In genomic region chr4:36821914-36822313, GRCm38 (mm10) we compare ENCODE assay signal across 19 mouse cellular contexts.
DNase-seq lines count a peak whose midpoint lies in the region; ATAC-seq lines count a peak whose summit lies in the region.
"Had no signal": no experiment of that assay in that cellular context is flagged by ENCODE, and none has a peak within 500 bp of the region (broad histone marks: within the 10 kb centered on the region; RNA-seq: fewer than 3 reads in every experiment).

No protein-coding gene starts in this region.

- peak; percentile 95 for ATAC-seq in frontal cortex, adult (ENCODE audit: low TSS enrichment)
- ATAC-seq: CD4-positive, CD25-positive, alpha-beta regulatory T cell, adult 4 months; forebrain, embryonic 16.5 days had no signal

- DNase-seq in frontal cortex, postnatal 25 days (ENCODE audit: low spot score in 2 of 2), result no peak
- DNase-seq in layer of hippocampus, adult 9-11 months, result peak; percentile 32
- DNase-seq in layer of hippocampus, postnatal 25 days (ENCODE audit: extremely low spot score in 1 of 2, low spot score in 1 of 2), result no peak
- peak; percentile 30 for DNase-seq in right cerebral cortex, adult 18-20 months
- no peak for DNase-seq in right cerebral cortex, postnatal 10 days (ENCODE audit: low spot score in 2 of 2)
- peak; percentile 55 for DNase-seq in telencephalon, adult 2 months (ENCODE audit: low read depth, low spot score)
- DNase-seq: adrenal gland, adult 8-10 months; adrenal gland, postnatal 36 days; B cell, adult 2 months; cerebellum, adult 11 months; cerebellum, adult 8-10 months; cerebellum, postnatal 14 days; gastrocnemius, postnatal 10 days; heart, adult 18-20 months; heart, postnatal 10 days; heart, postnatal 4 days had no signal

Comparison
In these comparisons a context has a peak if more than half of its experiments do, and no peak if none do; other contexts are left out.
1. DNase-seq: peak in layer of hippocampus, adult 9-11 months (single experiment), right cerebral cortex, adult 18-20 months (single experiment) and telencephalon, adult 2 months (single experiment); none in frontal cortex, postnatal 25 days (0 of 2), layer of hippocampus, postnatal 25 days (0 of 2) and right cerebral cortex, postnatal 10 days (0 of 2).